Mouse (Mus musculus): ENCODE data around the gene Ppp5c. TPM values are rescaled to one million over a fixed set of nuclear protein-coding genes. Genes with fewer than 3 reads are reported as not detected.

The Ppp5c gene
- total RNA-seq, 4 experiments from 2014 or later = 147 to 166 (median 151) TPM

DNA sequence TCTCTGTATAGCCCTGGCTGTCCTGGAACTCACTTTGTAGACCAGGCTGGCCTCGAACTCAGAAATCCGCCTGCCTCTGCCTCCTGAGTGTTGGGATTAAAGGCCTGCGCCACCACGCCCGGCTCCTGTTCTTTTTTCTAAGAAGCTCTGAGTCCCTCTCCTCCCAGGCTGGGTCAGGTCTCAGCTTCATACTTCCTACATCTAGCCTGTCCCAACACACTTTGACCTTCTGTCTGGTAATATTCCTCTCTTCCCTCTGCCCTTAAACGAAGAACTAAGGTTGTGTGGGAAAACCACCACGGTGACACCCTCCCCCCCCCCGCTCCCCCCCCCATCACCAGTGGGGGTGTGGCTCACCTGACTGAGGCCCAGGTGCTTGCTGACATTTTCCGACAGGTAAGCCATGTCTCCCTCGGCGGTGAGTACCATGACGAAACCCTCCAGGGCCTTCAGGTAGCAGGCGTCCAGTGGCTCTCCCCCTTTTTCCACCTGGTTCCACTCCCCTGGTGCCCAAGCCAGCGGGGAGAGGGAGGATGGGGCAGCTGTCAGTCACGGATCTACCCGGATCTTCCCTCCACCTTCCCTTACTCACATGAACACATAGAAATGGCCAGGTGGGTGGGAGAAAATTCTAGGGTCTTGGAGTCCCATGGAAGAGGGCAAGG, 26.7 kb upstream of the Ppp5c start:
- no peak for DNase-seq (ENCODE audit: low spot score in 2 of 2)

DNA sequence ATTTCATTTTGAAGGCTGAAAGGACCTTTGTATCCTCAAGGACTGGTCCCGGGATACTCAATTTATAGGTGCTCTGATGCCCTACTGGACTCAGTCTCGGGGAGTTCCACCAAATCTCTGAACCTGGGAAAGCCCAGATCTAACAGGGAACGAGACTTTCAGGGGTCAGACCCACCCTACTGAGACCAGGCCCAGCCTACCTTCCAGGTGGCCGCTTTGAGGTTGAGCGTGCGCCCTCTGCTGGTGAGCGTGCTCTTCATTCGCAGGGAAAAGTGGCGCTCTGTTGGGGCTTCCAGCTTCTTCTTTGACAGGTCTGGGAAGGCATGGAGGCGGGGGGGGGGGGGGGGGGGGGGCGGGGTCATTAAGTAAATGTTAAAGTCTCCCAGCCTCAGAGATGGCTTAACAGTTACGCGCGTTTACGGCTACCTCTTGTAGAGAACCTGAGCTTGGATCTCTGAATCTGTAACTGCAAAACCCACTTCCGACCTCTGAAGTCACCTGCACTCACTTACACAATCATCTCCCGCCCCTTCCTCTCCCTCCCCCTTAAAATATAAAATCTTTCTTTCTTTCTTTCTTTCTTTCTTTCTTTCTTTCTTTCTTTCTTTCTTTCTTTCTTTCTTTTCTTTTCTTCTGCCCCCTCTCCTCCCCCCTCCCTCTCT, 23.3 kb upstream of the Ppp5c start:
- DNase-seq (ENCODE audit: low spot score in 2 of 2) = peak in 1 of 2 experiments; percentile 53

DNA sequence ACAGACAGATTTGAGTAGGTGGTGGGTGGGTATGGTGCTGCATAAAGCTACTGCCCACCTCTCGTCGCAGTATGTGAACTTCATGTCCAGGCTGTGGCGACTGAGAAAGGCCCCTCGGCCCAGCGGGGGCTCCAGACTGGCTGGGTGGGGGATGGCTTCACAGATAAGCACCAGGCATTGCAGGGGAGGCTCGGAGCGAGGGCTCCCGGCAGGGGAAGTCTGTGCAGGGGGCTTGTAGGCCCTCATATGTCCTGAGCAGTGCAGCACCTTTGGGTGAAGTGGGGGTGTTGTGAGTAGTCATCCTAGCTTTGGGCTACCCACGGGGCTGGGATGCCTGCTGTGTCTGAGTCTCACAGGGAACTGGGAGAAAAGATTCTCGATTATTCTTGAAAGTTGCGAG, 22.8 kb upstream of the Ppp5c start:
- DNase-seq (ENCODE audit: low spot score in 2 of 2) = no peak

DNA sequence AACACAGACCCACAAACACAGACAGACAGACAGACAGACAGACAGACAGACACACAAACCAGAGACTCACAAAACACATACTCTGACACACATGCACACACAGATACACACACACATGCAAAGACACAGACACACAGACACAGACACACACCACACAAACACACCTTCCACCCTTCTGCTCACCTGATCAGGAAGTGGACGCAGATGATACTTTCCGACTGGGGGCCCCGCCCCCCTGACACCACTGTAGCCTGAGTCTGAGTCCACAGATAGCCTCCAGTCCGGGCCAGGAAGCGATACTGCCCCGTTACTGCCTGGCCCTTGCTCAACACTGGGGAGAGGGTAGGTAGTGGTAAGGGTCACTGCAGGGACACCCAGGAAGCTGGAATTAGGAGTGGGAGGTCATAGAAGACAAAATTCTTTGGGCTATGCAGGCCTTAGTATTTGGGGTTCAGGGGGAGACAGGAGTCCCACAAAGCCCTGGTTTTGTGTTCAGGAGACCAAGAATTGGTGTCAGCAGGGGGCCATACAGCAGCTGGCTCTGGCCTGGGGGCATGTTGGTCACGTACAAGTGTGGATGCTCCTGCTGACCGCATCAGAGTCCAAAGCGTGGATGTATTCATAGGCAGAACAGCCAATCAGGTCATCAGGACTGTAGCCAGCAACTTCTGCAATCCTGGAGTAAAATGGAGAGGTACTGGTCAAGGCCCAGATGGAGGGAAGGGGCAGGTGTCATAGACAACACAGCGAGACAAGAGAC, 20.9 kb upstream of the Ppp5c start:
- no peak for DNase-seq (ENCODE audit: low spot score in 2 of 2)

DNA sequence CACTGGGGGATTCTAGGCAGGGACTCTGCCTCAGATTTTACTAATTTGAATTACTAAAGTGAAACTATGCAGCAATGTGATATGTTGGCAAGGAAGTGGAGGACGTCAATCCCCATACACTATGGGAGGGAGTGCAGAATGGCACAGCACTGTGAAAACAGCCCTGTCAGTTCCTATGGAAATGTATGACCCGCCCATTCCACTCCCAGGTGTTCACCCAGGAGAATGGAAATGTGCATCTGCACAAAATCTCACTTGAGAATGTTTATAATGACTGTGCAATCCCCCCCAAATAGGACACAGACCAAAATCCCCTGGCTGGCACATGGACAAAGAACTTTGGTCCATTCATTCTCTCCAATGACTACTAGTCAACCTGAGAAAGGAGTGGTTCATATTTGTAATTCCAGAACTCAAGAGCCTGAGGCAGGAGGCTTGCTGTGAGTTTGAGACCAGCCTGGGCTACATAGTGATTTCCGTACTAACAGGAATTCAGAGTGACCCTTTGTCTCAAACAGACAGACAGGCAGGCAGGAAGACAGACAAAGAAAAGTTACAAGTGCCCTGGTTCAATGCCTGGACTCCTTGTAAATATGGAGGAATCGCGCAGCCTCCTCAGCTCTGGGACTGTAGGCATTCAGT, 19.4 kb upstream of the Ppp5c start:
- no peak for DNase-seq (ENCODE audit: low spot score in 2 of 2)

DNA sequence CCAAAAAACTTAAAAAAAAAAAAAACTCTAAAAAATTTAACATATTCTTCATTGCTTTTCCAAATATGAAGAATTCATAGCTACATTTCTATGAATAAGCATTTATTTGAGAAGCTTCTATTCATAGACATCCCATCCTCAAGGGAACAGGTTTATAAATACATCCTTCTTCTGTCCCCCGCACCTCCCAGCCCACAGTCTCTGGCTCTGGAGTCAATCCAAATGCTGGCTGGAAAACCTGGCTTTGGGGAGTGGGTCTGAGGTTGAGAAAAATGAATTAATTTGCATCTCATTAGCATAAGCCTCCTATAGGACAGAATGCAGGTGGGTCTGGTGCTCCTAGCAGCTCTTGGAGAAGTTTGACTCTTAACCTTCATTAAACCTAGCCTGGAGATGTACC, 18.0 kb upstream of the Ppp5c start:
- DNase-seq (ENCODE audit: low spot score in 2 of 2) = no peak

DNA sequence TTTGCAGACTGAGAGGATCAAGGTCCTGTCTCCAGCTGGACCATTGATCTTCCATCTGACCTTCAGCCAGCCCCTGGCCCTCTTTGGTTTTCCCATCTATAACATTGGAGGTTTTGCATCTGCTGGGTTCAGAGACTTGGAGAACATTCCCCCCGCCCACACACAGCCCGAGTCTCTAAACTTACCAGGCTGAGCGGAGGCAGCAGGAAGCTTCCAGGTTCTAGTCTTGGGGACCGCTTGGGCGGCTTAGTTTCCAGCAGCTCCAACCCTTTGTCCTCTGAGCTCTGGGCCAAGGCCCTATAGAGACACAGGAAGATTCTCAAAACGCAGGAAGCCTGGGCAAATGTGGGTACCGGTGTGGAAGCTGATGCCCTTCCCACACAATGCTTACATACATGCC, 11.6 kb upstream of the Ppp5c start:
- no peak for DNase-seq (ENCODE audit: low spot score in 2 of 2)

DNA sequence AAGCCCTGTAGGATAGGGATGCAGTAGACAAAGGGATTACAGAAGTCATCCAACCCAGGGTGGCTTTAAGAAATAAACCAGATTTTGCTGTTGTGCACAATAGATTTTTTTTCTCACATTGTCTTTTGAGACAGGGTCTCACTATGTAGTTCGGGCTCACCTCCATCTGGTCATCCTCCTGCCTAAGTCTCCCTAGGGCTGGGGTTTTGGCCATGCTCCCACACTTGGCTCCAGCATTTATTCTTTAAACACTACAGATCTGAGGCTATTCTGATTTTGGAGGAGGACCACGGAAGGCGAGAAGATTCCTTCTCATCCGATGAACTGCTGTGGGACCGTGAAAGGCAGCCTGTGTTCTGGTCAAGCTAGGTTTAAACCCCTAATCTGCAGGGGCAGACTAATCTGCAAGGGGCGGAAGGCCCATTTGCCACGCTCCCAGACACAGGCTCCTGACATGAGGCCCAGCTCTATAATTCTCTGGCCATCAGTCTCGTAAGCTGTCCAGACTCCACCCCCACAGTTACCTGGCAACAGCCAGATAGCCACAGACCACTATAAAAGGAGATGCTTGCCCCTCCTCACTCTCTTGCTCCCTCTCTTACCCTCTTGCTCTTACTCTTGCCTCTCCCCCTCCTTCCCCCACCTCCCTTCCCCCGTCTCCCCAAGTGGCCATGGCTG, 10.4 kb upstream of the Ppp5c start:
- DNase-seq (ENCODE audit: low spot score in 2 of 2) = no peak

DNA sequence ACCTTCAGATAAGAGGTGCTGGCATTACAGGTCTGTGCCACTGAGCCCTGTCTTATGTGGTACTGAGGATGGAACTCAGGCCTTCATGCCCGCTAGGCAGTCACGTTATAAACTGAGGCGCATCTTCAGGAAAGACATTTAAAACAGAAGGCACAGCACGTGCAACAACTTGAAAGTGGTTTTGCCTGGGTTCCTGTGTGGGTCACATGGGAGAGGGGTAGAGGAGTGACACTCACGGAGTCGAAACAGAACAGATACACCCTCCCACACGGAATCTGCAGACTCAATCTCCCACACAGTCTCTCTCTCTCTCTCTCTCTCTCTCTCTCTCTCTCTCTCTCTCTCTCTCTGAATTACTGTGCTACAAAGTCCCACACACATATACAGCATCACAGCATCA, 2.5 kb upstream of the Ppp5c start:
- no peak for DNase-seq (ENCODE audit: low spot score in 2 of 2)

DNA sequence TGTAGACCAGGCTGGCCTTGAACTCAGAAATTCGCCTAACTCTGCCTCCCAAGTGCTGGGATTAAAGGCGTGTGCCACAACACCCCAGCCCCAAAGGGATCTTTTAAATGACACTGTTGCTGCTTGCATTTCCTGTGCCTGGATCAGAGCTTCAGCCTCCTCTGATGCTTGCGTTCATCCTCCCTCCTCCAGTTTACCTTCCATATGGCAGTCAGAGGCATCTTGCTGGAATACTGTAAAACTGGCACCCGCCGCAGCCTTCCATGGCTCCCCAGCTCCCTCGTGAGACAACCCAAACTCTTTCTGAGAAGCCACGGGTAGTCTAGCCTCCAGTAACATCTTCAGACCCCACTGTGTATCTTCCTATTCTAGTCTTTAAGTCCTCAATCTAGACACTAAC, 1.2 kb upstream of the Ppp5c start:
- DNase-seq (ENCODE audit: low spot score in 2 of 2) = no peak

DNA sequence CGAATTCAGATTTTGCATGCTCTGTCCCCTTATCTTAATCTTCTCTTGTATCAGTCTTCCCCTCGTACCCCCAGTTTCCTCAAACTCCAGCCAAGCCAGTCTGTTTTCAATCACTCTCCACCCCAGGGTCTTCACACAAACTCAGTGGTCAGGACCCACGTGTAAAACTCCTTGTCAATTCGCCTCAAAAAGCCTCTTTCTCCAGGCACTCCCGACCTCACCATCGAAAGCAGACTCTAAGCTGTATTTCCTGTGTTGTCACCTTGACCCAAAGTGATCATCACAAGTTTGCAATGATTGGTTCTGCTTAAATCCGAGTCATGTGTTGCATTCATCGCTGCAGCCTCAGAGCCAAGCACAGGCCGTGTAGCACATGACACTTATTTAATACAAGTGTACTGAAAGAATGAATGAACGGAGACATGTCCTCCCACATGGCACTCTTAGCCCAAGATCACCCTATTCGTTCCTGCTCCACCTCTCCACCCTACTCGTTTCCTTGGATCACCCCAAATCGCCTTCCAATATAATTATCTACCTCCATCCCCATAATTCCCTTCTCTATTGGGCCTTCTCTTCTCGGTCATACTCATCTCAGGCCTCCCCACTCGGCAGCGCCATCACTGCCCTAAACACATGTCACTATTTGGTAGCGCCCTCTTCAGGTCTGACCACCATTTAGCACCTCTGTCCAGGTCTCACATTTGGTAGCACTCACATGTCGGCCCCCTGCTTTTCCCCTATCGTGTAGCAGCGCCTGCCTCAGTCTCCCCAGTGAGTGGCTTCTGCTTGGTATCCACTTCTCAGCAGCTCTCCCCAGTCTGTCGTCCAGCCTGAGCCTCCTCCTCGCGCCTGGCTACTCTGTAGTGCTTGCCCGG, 775 bp downstream of the Ppp5c start:
- peak; percentile 57 to 68 for DNase-seq (ENCODE audit: low spot score in 2 of 2)

DNA sequence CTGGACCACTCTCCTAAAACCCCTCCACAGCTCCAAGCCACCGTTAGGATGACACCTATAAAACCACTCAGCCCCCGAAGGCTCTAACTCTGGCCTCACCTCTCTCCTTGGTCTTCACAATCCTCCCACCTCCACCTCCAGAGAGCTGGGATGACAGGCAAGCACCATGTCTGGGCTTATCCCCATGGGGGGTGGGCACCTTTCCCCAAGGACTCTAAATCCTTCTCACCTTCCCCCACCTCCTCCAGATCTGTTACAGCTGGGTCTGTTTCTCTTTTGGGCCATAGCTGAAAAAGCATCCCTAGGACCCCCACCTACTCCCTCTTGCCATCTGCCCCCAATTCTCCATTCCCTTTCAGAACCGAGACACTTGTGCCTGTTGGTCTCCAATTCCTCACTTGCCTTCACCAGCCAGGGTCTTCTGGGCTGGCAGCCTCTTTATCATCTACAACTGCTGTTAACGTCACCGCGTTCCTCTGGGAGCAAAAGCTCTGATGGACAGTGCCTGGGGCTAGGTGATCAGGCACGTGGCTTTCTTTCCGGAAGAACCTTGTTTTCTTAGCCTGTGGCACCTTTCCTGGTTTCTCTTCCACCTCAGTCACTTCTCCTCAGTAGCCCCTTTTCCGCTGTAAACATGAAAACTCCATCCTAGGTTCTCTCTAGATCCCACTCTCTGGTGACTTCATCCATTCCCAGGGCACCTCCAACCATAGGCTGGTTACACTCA, 1.7 kb downstream of the Ppp5c start:
- no peak for DNase-seq (ENCODE audit: low spot score in 2 of 2)

DNA sequence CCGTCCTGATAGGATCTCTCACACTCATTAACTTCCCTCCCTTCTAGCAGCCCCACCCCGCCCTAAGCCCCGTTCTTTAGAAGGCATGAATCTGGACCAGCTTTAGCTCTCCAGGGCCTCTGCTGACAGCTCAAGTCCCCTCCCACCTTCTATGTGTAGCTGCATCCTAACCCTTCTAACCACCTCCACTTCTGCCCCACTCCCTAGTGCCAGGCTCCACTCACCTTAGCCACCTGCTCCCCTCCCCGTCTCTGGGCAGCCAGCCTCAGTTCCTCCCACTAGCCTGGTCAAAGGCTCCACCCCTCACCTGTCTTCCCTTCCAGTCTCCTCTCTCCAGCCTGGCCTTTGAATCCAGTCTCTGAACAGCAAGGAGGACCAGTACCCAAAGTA, 2.2 kb downstream of the Ppp5c start:
- no peak for DNase-seq (ENCODE audit: low spot score in 2 of 2)

DNA sequence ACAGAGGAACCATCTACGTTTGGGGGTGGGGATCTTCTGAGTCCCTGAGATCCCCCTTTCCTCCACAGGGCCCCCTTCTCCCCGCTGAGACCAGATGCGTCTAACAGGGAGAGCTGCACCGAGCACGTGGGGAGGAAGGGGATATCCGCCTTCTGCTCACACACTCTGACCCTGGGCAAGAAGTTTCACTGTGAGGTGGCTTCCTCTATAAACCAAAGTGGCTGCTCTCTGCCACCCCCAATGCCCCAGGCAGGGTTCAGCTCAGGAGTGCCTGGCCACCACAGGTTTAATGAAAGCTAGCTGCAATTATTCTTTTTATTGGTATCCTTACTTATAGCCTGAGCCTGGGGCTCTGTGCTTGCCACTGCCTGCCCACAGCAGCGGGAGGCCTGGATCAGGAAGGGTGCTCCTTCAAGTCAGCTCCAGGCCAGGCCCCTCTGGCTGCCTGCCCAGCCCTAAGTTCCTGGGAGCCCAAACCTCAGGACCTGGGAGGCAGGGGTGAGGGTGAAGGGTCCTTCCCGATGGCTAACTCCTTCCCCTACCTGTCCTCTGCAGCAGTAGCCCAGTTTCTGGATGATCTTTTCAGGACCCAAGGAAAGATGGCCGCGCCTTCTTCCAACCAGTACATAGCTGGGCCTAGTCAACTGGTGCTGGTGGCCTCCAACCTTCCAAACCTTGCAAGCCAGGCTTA, 2.8 kb downstream of the Ppp5c start:
- no peak for DNase-seq (ENCODE audit: low spot score in 2 of 2)

DNA sequence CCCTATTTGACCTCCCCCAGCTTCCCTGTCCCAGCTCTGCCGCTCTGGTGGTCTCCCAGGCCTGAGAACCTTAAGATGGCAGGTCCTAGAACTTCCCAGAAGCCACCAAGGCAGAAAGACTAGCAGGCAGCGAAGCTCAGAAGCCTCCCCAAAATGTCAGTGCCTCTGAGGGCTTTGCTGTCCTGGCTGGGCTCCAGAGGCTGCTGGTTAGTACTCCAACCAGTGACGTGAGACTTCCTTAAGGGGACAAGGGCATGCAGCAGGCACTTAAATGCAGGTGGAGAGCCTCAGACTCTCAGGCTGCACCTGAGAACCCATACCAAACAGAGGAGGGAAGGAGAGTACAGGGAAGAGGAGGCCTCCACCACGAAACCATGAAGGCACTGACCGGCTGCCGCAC, 3.6 kb downstream of the Ppp5c start:
- DNase-seq (ENCODE audit: low spot score in 2 of 2) = no peak

DNA sequence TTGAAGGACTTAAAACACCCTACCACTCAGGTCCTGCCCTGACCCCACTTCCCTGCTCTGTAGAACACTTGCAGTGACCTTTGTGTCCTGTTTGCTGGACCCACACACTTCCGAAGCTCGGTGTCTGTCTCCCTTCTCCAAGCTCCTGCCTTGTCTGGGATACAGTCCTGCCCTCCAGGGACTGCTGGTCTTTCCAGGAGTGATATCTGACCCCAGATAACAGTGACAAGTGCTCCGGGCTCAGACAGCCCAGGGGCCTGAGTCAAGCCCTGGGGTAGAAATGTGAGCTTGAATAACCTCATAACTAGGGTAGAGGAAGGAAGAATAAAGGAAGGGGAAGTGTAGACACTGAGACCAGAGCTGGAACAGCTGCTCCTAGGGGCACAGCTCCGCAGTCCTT, 4.0 kb downstream of the Ppp5c start:
- DNase-seq (ENCODE audit: low spot score in 2 of 2) = no peak

DNA sequence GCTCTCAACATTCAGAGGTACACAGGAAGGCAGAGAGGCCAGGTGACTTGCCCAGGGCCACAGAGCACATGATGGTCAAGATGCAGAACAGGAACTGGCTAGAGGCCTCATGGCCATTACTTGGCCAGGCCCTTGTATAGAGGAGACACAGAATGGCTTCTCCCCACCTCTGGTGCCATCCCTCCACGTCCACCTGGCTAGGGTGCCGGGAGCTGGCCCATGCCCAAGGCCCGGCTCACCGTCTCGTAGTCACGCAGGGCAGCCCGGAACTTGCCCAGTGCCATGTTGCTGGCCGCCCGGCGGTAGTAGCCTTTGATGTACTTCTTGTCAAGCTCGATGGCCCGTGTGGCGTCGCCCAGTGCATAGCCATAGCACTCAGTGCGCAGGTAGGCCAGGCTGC, 5.5 kb downstream of the Ppp5c start:
- no peak for DNase-seq (ENCODE audit: low spot score in 2 of 2)

DNA sequence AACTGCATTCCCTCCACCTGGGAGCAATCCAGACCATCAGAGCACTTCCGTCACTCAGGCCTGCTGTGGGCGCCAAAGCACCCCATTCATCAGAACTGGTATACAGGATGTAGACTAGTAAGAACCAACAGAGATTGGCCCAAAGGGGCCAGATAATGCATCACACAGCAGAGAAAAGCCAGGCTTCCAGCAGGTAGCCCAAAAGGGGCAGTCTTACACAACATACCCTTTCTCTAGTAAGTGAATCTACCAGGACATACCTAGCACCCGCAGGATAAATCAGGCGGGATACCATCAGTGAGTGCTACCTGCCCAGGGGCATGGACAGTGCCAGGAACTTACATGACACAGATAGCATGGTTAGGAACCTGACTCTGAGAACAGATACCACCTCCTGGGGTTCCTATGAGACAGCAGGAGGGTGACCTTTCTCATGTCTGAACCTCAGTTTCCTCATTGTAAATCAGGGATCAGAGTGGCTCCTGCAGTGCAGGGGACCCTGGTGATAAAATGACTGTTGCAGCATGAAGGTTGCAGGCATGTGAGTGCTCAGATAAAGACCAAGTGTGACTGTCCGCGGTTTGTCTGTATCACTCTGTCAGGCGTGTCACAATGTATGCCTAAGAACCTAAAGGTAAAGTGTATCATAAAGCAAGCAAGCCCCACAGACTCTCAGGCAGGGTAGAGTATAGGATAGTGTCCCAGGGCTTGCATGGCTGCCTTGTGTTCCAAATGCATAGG, 8.1 kb downstream of the Ppp5c start:
- DNase-seq (ENCODE audit: low spot score in 2 of 2) = no peak

DNA sequence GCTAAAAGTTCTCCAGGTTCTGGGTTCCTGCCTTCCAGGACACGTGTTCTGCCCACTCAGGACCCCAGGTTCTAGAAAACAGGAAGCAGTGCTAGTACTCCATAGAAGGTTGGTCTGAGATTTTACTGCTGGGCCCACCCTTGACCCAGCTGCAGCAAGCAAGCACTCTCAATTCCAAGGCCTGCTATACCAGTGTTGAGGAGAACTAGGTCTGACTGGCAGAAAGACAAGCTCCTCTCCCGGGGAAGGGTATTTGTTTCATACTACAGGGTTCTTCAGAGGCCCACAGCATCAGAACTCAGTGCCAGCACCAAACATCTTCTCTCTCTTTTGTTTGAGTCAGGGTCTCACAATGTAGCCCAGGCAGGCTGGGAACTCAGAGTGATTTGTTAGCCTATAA, 9.8 kb downstream of the Ppp5c start:
- no peak for DNase-seq (ENCODE audit: low spot score in 2 of 2)

Data from layer of hippocampus, adult 8-10 months (tissue).